Mouse (Mus musculus): ENCODE results near the gene Mbtd1.

Mbtd1 gene

DNA sequence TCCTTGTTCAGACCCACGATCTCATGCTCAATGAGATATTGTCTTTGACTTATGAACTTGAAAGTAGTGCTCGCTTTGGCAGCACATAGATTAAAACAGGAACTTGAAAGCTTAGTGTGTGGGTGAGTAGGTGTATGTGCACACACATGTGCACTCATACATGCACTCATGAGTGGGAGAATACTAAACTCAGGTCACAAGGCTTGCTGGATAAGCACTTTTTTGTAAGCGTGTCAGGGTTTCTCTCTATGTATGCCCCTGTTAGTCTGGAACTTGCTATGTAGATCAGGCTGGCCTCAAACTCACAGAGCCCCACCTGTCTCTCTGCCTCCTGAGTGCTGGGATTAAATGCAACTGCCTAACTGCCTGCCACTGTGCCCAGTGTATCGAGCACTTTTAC is 101.4 kb downstream of the Mbtd1 start:
- no peak for DNase-seq (ENCODE audit: low read depth, low spot score)

DNA sequence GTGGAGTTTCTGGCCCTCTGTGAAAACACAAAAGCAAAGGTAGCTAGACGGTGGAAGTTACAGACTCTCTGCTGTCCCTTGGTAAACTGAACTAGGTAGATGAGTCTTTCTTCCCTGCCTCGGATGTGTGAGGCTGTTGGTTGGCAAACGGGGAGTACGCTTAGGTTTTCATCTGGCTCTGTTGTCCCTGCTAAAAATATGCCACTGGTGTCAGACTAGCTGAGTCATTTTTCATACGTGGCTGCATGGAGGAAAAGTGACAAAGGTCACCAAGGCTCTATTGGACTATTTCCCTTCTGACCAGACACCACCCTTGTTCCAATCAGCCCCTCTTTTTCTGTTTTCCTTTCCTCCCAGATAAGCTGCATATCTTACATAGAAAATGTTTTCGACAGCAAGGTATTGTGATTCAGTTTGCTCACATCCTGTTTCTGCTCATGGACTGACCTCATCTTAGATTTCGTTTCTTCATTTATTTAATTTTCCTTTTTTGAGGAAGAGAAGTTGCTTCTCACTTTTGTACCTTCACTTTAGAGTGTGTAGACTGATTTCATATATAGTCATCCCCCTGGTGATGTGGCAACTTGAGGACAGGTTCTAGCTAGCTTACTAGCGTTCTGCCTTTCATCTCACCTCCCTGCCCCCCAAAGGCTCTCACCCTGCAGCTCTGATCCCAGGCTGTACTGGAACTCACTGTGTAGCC is 102.1 kb downstream of the Mbtd1 start:
- no peak for DNase-seq (ENCODE audit: low read depth, low spot score)

DNA sequence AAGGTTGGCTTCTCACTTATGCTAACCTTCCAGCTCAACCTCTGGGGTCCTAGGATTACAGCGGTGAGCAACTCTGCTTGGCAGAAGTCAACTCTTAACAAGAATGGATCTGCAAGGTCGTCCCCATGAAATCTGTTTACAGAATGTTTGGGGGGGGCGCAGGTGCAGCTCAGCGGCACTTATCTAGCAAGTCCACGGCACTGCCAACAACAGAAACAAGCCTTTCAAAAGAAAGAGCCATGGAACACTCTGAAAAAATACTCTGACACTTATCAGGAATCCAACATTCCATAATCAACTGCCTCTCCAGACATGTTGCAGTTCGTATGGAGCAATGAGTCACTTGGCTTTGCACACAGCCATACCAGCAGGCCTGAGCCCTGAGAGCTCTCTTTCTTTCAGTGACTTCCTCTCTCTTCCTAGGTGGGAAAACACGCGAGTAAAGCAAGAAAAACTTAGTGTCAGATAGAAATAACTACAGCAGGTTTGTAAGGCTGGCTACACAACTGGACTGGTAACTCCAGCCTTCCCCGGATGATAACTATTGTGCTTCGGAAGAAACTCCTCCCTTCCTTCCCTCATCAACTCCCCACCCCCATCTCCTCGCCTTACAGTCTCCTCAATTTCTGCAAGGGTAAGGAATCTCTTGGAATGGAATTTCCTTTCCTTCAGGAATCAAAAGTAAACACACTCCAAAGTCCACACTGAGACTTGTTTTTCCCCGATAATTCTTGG is 102.8 kb downstream of the Mbtd1 start:
- no peak for DNase-seq (ENCODE audit: low read depth, low spot score)

DNA sequence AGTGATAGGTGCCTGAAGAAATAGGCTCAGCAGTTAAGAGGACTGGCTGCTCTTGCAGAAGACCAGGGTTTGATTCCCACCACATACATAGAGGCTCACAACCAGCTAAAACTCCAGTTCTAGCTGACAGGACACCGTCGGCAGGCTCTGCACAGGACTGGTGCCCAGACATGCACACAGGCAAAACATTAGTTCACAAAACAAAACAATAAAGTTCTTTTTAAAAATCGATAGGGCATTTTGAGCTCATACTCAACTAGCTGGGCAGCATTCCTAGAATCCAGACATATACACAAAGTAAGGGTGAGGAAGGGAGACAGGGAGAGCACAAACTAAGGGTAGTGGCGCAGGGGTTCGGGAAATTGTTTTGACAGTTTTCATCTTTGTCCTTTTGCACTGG is 108.9 kb downstream of the Mbtd1 start:
- no peak for DNase-seq (ENCODE audit: low read depth, low spot score)

DNA sequence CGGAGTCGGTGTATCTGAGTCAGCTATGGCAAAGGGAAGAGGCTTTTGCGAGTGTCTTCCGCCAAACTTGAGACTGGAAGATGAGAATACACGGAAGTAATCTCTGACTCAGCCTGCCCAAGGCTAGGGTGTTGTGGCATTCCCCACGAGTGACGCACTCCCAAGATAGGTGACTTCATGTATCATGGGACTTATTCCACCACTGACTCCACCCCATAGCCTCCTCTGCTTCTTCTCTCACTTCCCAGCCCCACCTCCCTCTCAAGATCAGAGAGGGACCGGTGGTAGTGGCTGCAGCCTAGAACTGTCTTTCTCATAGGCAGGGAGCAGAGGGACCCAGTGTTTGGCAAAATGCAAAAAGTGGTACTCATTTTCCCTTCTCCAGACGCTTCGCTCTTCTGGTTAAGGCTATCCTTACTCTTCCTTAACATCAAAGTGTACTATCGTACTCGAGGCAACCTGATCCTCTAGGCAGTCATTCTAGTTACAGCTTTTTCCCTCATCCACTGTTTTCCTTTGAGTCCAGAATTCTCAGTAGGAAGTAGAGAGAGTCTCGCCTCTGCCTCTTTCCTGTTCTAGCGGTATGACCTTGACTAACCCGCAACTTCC is 109.6 kb downstream of the Mbtd1 start:
- DNase-seq (ENCODE audit: low read depth, low spot score) = peak; percentile 68

DNA sequence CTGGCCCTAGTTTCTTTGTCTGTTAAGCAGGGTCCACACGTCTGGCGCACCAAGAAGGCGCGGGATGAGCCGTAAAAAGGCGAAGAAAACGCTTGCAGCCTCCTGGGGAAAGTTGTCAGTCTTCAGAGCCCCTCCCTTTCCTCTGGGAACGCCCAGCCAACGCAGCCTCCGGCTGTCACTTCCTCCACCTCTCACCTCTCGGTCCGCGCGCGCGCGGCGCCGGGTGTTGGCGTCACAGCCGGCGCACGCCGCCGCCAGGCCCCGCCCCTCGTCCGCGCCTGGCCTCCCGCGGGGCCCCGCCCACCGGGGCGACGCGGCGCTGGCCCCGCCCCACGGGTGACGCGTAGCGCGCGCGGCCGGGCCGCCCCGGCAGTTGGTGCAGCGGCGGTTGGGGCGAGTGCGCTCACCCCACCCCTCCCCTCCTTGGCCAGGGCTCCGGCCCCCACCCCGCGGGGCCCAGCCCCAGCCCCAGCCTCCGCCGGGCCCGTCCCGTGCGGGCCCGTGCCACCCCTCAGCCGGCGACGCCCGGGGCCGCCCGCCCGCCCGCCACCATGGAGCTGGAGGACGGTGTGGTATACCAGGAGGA is 110.2 kb downstream of the Mbtd1 start, which contains the start of gene Spag9:
Spag9 (plus strand) TSS at position 372 of the 586 bp plus-strand sequence.
- DNase-seq (ENCODE audit: low read depth, low spot score) = peak; percentile 97
